Mouse (Mus musculus): ENCODE measurements at regions not wholly inside any gene's neighbourhood (a gene's known extent, or its start where the extent isn't known, plus 50 kb on each side); places are given as distances from the start of the nearest gene placed in this dataset.
A peak's percentile ranks its signal among the peaks of the same experiment; 100 is the strongest.

GRCm38 (mm10) chr1:41104869-41105268 lies 299.5 kb downstream of the Tmem182 start:
- DNase-seq = no peak

- DNase-seq = no peak
Observed at GRCm38 (mm10) chr1:41121636-41122175, 316.3 kb downstream of the Tmem182 start.

GRCm38 (mm10) chr1:41131410-41131809 lies 326.0 kb downstream of the Tmem182 start:
- no peak for DNase-seq

GRCm38 (mm10) chr1:41133143-41133542 lies 327.7 kb downstream of the Tmem182 start:
- no peak for DNase-seq

- DNase-seq = peak; percentile 25 to 30
Observed at GRCm38 (mm10) chr1:41133946-41134345, 328.5 kb downstream of the Tmem182 start.

- no peak for DNase-seq
Observed at GRCm38 (mm10) chr1:41139725-41140124, 334.3 kb downstream of the Tmem182 start.

- DNase-seq = no peak
Observed at GRCm38 (mm10) chr1:41140542-41140941, 335.1 kb downstream of the Tmem182 start.

- DNase-seq = no peak
Observed at GRCm38 (mm10) chr1:41141992-41142391, 336.6 kb downstream of the Tmem182 start.

- DNase-seq = peak in 1 of 2 experiments; percentile 4
Observed at GRCm38 (mm10) chr1:41152516-41152915, 347.1 kb downstream of the Tmem182 start.

GRCm38 (mm10) chr1:41153174-41153999 lies 348.0 kb downstream of the Tmem182 start:
- no peak for DNase-seq

GRCm38 (mm10) chr1:41154198-41154597 lies 348.8 kb downstream of the Tmem182 start:
- no peak for DNase-seq

GRCm38 (mm10) chr1:41156946-41157345 lies 351.5 kb downstream of the Tmem182 start:
- DNase-seq = no peak

- no peak for DNase-seq
Observed at GRCm38 (mm10) chr1:41157651-41158513, 352.5 kb downstream of the Tmem182 start.

GRCm38 (mm10) chr1:41165878-41166786 lies 360.7 kb downstream of the Tmem182 start:
- no peak for DNase-seq

- DNase-seq = no peak
Observed at GRCm38 (mm10) chr1:41166787-41167420, 361.5 kb downstream of the Tmem182 start.

- no peak for DNase-seq
Observed at GRCm38 (mm10) chr1:41186991-41187390, 381.6 kb downstream of the Tmem182 start.

- DNase-seq = no peak
Observed at GRCm38 (mm10) chr1:41212876-41213275, 407.5 kb downstream of the Tmem182 start.

GRCm38 (mm10) chr1:41225851-41226250 lies 420.4 kb downstream of the Tmem182 start:
- DNase-seq = no peak

- no peak for DNase-seq
Observed at GRCm38 (mm10) chr1:41235335-41235734, 429.9 kb downstream of the Tmem182 start.

- no peak for DNase-seq
Observed at GRCm38 (mm10) chr1:41243000-41243399, 437.6 kb downstream of the Tmem182 start.

- DNase-seq = no peak
Observed at GRCm38 (mm10) chr1:41244627-41245026, 439.2 kb downstream of the Tmem182 start.

All from heart, adult 18-20 months (tissue).